Mouse (Mus musculus) kidney, postnatal 14 days (tissue): ENCODE measurements around the gene Olfr206.
"Not testable (repeated sequence)": the region's sequence is repeated elsewhere in the genome, so short reads cannot be mapped to it uniquely, and the experiment has no call there.

ENCODE experiments used
- DNase-seq: peaks from one replicate; pipeline ENCODE4 v3.0.0; 2022; ENCODE audit warnings: mixed read lengths

Olfr206 gene

DNA sequence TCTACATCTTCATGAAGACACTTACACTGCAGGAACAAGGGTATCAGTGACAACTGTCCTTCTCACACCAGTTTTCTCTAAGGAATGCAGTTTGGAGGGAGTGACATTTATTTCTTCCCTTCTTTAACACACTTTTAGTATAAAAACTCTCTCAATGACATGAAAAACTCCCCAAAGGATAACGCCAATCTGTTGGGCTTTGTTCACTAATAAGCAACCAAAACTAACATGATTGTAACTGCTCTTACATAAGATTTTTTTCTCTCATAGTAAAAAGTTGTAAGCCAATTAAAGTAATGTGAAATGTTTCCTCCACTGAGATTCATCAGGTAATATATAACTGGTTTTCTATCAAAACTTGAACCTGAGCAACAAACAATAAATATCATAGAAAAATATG, at the start of gene Olfr206:
Gene Olfr206 (minus strand): TSS at position 101 of the 400 bp plus-strand sequence.
- DNase-seq, result no peak

DNA sequence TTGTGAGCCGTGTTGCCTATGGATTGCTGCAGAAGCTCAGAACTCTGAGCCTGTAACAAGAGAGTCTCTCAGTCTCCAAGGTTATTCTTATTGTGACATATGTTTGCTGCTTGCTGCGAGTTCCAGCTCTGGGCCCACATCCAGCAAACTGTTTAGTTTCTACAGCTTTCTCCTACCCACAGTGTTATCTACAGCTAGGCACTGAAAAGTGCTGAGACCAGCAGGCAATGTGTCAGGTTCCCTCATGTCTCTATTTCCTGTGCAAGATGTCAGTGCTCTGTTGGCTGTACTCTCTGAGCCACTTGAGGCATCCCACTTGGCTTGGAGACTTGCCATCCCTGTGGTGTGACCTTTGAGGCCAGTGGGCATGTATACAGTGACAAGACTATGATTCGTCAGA, 44.3 kb upstream of the Olfr206 start:
- DNase-seq, result no peak

DNA sequence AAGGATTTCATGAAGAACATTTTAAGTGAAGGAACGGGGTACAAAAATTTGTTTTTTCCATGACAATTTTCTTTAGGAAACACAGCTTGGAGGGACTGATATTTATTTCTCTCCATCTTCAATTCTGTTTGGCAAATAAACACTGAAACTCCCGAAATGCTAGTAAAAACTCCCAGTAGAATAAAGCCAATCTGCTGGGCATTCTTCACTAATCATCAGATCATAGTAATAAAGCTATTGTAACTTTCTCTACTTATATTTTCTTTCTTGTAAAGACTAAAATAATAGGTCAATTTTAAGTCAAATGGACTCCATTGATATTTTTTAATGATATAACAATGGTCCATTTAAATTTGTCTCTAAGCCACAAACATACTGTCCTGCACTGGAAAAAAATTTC, 14.8 kb upstream of the Olfr206 start, which contains the start of gene Olfr209:
Gene Olfr209 (minus strand): TSS at position 101 of the 400 bp plus-strand sequence.
- DNase-seq, result no peak

DNA sequence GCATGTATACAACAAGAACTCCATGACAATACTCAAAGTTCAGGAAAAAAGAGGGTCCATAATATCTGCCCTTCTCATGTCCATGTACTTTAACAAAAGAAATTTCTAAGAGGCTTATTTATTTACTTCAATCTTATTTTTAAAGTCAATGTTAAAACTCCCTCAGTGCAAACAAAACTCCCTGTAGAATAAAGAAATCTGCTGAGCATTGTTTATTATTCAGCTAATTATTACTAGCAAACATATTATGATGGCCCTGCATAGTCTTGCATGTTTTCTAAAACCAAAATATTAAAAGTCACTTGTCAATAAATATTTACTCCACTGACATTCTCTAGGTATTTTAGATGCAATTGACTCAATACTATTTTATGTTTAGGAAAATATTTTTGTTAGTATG, 18.0 kb downstream of the Olfr206 start, which contains the start of gene Olfr205:
Gene Olfr205 (minus strand): TSS at position 101 of the 400 bp plus-strand sequence.
- DNase-seq, result no peak

DNA sequence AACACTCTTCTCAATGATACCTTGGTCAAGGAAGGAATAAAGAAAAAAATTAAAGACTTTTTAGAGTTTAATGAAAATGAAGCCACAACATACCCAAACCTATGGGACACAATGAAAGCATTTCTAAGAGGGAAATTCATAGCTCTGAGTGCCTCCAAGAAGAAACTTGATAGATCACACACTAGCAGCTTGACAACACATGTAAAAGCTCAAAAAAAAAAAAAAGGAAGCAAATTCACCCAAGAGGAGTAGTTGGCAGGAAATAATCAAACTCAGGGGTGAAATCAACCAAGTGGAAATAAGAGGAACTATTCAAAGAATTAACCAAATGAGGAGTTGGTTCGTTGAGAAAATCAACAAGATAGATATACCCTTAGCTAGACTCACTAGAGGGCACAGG, 25.8 kb downstream of the Olfr206 start:
- not testable (repeated sequence) for DNase-seq

DNA sequence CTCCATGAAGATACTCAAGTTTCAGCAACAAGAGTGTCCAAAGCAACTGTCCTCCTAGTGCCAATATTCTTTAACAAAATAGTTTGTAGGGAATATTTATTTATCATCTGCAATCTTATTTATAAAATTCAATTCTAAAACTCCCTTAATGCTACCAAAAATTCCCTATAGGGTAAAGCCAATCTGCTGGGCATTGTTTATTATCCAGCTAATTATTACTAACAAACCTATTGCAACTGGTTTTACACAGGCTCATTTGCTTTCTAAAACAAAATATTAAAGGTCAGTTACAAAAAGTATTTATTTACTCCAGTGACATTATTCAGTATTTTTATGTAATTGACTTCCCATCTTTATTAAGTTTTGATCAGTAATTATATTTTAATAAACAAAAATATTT, 30.9 kb downstream of the Olfr206 start, which contains the start of gene Olfr204:
Gene Olfr204 (minus strand): TSS at position 101 of the 400 bp plus-strand sequence.
- DNase-seq, result no peak

DNA sequence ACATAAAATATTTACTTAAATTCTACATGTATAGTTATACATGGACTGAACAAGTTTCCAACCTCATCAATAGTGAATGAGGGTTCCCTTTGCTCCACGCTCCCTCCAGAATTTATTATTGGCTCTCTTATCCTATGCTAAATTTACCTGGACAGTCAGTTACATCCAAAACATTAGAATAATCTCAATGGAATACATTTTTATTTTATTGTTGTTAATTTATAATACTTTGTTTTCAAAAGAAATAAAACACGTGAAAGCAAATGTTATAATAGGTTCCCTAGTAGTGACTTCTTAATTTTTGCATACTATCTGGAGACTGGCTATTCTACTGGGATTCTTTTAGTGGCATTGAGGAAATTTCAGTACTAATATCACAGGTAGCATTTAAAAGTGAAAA, 50.5 kb downstream of the Olfr206 start, which contains the start of gene Olfr203:
Gene Olfr203 (plus strand): TSS at position 301 of the 400 bp plus-strand sequence.
- DNase-seq, result no peak
